Mouse (Mus musculus): ENCODE measurements around the gene 4930415O20Rik. TPM values are rescaled to one million over a fixed set of nuclear protein-coding genes. Genes with fewer than 3 reads are reported as not detected.
"Not testable (repeated sequence)": the region's sequence is repeated elsewhere in the genome, so short reads cannot be mapped to it uniquely, and the experiment has no call there.

The 4930415O20Rik gene
- polyA plus RNA-seq, 1 experiment from 2014 or later: 0.43 TPM

DNA sequence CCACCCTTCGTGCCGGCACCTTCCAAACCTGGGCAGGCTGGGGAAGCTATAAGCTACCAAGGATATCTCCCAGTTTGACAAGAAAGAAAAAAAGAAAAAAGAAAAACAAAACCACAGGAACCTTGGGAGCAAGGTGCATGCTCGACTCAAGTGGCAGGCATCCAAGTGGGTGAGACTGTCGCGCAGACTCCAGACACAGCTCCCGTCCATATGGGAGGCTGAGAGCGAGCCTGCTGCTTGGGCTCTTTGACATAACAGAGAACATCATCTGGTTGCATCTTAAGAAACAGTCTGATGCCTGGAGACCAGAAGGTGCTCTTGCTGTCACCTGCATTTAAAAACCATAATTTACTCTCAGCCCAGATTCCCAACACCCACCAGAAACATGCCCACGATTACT lies 11.6 kb downstream of the 4930415O20Rik start:
- 66% methylated on average over 8 of the region's 8 CpGs for WGBS
- Histone ChIP-seq H3K9ac (ENCODE audit: low read depth, low read length) (no peak overlapping the region), H3K4me2 (ENCODE audit: low read depth, low read length) (no peak overlapping the region), H3K4me3 (ENCODE audit: low read length) (no peak overlapping the region), H3K36me3 (ENCODE audit: control insufficient read depth, insufficient read depth, low read length) (no peaks in the 10 kb centered on the region), H3K4me1 (ENCODE audit: control insufficient read depth, insufficient read depth, low read length) (0 out of 2 replicates have a peak, but pooled peaks cover 5% of the 10 kb centered on the region), H3K27ac (ENCODE audit: low read length) (no peak overlapping the region), H3K9me3 (ENCODE audit: control insufficient read depth, low read length) (no peaks in the 10 kb centered on the region), H3K27me3 (replicated peaks; ENCODE audit: control insufficient read depth, insufficient read depth, low read length) (no peaks in the 10 kb centered on the region)
- no peak for ATAC-seq

DNA sequence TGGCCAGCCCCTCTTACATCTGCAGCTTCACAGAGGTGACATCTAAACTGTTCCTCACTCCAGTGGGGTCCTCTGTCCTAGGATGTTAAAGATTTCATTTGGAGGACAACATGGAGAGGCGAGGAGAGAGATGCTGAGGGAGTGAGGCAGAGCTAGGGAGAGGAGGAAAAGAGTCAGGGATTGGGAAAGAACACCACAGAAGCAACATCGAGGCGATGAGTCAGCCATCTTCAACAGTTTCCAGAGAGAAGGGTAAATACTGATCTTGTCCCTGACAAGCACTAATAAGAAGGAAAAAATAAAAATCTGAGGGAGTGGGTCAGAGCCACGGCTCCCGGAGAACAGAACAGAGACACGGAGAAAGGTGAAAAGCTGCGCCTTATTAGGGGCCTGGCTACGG lies 12.2 kb downstream of the 4930415O20Rik start:
- H3K27me3 ChIP-seq (replicated peaks; ENCODE audit: control insufficient read depth, insufficient read depth, low read length): no peaks in the 10 kb centered on the region
- ATAC-seq: no peak
- H3K4me3 ChIP-seq (ENCODE audit: low read length): no peak overlapping the region
- no peaks in the 10 kb centered on the region for H3K9me3 ChIP-seq (ENCODE audit: control insufficient read depth, low read length)
- no peak overlapping the region for H3K9ac ChIP-seq (ENCODE audit: low read depth, low read length)
- WGBS: 72% methylated on average over 8 of the region's 8 CpGs
- no peaks in the 10 kb centered on the region for H3K36me3 ChIP-seq (ENCODE audit: control insufficient read depth, insufficient read depth, low read length)
- H3K4me2 ChIP-seq (ENCODE audit: low read depth, low read length): no peak overlapping the region
- H3K4me1 ChIP-seq (ENCODE audit: control insufficient read depth, insufficient read depth, low read length): 0 out of 2 replicates have a peak, but pooled peaks cover 5% of the 10 kb centered on the region
- H3K27ac ChIP-seq (ENCODE audit: low read length): no peak overlapping the region

DNA sequence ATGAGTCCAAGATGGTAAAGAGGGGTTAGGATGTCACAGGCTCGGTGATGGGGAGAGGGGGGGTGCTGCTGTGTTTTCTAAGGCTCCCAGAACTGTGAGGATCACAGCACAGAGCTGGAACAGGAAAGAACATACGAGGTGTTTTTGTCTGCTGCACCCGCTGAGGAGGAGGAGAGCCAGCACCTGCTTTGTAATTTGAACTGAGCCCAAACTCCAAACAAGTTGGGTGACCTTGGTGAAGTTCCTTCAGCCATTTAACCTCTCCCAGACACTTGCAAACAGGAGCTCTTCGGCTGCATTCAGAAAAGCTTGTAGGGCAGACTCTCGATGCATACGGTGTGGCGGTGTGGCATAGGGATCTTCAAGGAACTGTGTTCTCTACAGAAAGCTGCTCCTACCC lies 14.6 kb downstream of the 4930415O20Rik start:
- no peak overlapping the region for H3K4me2 ChIP-seq (ENCODE audit: low read depth, low read length)
- no peaks in the 10 kb centered on the region for H3K27me3 ChIP-seq (replicated peaks; ENCODE audit: control insufficient read depth, insufficient read depth, low read length)
- no peak overlapping the region for H3K27ac ChIP-seq (ENCODE audit: low read length)
- no peak overlapping the region for H3K9ac ChIP-seq (ENCODE audit: low read depth, low read length)
- no peak for ATAC-seq
- H3K4me3 ChIP-seq (ENCODE audit: low read length): no peak overlapping the region
- no peaks in the 10 kb centered on the region; the same call in 1 of the 2 replicates for H3K36me3 ChIP-seq (ENCODE audit: control insufficient read depth, insufficient read depth, low read length)
- 44% methylated on average over 7 of the region's 7 CpGs for WGBS
- H3K9me3 ChIP-seq (ENCODE audit: control insufficient read depth, low read length): no peaks in the 10 kb centered on the region
- 0 out of 2 replicates have a peak, but pooled peaks cover 5% of the 10 kb centered on the region for H3K4me1 ChIP-seq (ENCODE audit: control insufficient read depth, insufficient read depth, low read length)

DNA sequence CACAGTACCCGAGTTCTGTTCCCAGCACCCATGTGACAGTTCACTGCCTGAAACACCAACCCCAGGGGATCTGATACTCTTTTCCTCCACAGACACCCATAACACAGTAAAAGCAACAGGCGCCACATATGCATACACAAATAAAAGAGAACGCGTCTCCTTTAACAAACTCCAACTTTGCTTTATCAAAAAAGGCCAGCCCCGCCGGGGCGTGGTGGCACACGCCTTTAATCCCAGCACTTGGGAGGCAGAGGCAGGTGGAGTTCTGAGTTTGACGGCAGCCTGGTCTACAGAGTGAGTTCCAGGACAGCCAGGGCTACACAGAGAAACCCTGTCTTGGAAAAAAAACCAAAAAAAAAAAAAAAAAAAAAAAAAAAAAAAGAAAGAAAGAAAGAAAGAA lies 15.3 kb downstream of the 4930415O20Rik start:
- H3K27me3 ChIP-seq (replicated peaks; ENCODE audit: control insufficient read depth, insufficient read depth, low read length); H3K27ac ChIP-seq (ENCODE audit: low read length); H3K36me3 ChIP-seq (ENCODE audit: control insufficient read depth, insufficient read depth, low read length); H3K4me2 ChIP-seq (ENCODE audit: low read depth, low read length); H3K9me3 ChIP-seq (ENCODE audit: control insufficient read depth, low read length); H3K4me1 ChIP-seq (ENCODE audit: control insufficient read depth, insufficient read depth, low read length); H3K4me3 ChIP-seq (ENCODE audit: low read length); H3K9ac ChIP-seq (ENCODE audit: low read depth, low read length); ATAC-seq: not testable (repeated sequence)
- WGBS: 70% methylated on average over 9 of the region's 9 CpGs

DNA sequence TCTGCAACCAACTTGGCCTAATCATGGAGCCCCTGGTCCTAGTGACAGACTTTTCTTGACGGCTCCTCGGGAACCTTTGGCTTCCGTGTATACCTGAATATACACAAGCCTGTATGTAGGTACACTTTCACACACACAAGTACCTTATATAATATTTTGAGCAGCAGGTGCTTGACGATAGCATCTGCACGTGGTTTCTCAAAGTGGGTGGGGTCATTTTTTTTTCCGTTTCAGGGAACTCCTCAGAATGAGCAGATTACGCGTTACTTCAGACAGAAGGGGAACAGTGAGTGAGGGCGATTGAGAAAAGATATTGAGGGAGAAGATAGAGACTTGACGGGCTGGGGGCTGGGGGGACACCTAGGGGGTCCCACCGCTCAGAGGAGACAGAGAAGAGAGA lies 16.9 kb downstream of the 4930415O20Rik start:
- H3K27ac ChIP-seq (ENCODE audit: low read length): no peak overlapping the region
- H3K4me1 ChIP-seq (ENCODE audit: control insufficient read depth, insufficient read depth, low read length): 0 out of 2 replicates have a peak, but pooled peaks cover 5% of the 10 kb centered on the region
- ATAC-seq: no peak
- no peak overlapping the region for H3K4me3 ChIP-seq (ENCODE audit: low read length)
- H3K27me3 ChIP-seq (replicated peaks; ENCODE audit: control insufficient read depth, insufficient read depth, low read length): no peaks in the 10 kb centered on the region
- H3K4me2 ChIP-seq (ENCODE audit: low read depth, low read length): no peak overlapping the region
- H3K9me3 ChIP-seq (ENCODE audit: control insufficient read depth, low read length): no peaks in the 10 kb centered on the region
- H3K9ac ChIP-seq (ENCODE audit: low read depth, low read length): no peak overlapping the region
- 88% methylated on average over 11 of the region's 11 CpGs for WGBS
- peaks cover 13% of the 10 kb centered on the region; the same call in 1 of the 2 replicates for H3K36me3 ChIP-seq (ENCODE audit: control insufficient read depth, insufficient read depth, low read length)

DNA sequence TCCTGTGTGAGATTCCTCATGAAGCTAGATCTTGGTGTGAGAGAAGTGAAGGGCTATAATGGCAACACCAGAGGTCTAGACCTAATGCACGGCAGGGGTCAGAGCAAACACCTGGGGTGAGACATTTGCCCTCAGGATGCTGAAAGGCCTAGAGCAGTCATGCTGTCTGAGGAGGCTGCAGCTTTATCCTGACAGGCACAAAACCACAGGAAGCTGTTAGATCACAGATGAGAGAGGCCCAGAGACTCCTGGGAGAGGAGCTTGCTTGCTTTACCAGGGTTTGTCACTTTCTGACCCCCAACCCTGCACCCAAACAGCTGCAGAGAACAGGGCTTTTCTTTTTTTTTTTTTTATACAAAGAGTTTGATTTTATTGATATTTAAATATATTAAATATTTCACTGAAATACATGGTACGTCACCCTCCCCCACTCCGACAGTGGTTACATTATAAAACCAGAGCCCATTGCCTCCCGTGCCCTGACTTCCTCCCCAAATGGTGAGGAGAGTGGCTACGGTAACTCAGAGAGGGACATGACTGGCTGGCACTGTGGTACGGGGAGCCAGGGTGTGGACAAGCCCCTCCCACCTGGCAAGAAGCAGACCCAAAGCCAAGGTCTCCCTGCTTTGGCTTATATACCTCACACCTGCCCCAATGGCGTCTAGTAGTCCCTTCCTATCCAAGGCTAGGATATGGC lies 19.0 kb downstream of the 4930415O20Rik start:
- 0 out of 2 replicates have a peak, but pooled peaks cover 5% of the 10 kb centered on the region for H3K4me1 ChIP-seq (ENCODE audit: control insufficient read depth, insufficient read depth, low read length)
- ATAC-seq: no peak
- H3K36me3 ChIP-seq (ENCODE audit: control insufficient read depth, insufficient read depth, low read length): peaks cover 26% of the 10 kb centered on the region
- H3K4me3 ChIP-seq (ENCODE audit: low read length): no peak overlapping the region
- H3K9me3 ChIP-seq (ENCODE audit: control insufficient read depth, low read length): no peaks in the 10 kb centered on the region
- 59% methylated on average over 7 of the region's 7 CpGs for WGBS
- H3K27ac ChIP-seq (ENCODE audit: low read length): no peak overlapping the region
- H3K9ac ChIP-seq (ENCODE audit: low read depth, low read length): no peak overlapping the region
- no peaks in the 10 kb centered on the region for H3K27me3 ChIP-seq (replicated peaks; ENCODE audit: control insufficient read depth, insufficient read depth, low read length)
- no peak overlapping the region for H3K4me2 ChIP-seq (ENCODE audit: low read depth, low read length)

DNA sequence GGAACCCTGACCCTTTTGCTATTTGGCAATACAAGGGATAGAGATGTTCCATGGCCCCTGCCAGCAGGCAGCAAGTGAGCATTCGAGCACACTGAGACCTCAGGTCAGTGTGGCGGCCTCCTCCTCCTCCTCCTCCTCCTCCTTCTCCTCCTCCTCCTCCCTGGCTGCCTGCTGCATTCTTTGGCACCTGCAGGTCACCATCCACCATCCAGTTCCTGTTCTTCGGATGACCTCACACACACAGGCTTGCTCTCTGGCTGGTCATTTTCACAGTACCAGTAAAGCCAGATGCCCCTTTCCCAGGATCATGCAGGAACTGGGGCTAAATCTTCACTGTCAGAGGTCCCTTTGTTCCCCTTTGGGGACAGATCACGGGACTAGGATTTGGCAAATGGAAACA lies 20.6 kb downstream of the 4930415O20Rik start:
- no peaks in the 10 kb centered on the region for H3K27me3 ChIP-seq (replicated peaks; ENCODE audit: control insufficient read depth, insufficient read depth, low read length)
- no peak overlapping the region for H3K27ac ChIP-seq (ENCODE audit: low read length)
- 61% methylated on average over 4 of the region's 4 CpGs for WGBS
- peaks cover 32% of the 10 kb centered on the region for H3K36me3 ChIP-seq (ENCODE audit: control insufficient read depth, insufficient read depth, low read length)
- H3K4me1 ChIP-seq (ENCODE audit: control insufficient read depth, insufficient read depth, low read length): peaks cover 3% of the 10 kb centered on the region; the same call in 1 of the 2 replicates
- no peak overlapping the region for H3K4me2 ChIP-seq (ENCODE audit: low read depth, low read length)
- ATAC-seq: no peak
- no peak overlapping the region for H3K9ac ChIP-seq (ENCODE audit: low read depth, low read length)
- no peaks in the 10 kb centered on the region for H3K9me3 ChIP-seq (ENCODE audit: control insufficient read depth, low read length)
- no peak overlapping the region for H3K4me3 ChIP-seq (ENCODE audit: low read length)

DNA sequence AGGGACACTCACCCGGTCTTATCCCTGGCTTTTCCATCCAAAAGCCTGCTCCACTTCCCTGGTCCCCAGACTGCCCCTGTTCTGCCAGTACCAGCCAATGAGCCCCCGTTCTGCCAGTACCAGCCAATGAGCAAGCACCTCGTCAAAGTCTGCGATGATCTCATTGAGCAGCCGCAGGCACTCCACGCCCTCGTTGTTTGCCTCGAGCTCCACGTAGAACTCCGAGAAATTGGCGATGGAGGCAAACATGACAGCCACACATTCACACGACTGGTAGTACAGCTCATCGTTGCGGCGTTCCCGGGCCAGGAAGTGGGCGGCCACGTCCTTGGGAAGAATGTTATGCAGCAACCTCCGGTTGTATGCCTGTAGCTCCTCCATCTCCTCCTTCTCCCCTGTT lies 23.4 kb downstream of the 4930415O20Rik start:
- no peak for ATAC-seq

DNA sequence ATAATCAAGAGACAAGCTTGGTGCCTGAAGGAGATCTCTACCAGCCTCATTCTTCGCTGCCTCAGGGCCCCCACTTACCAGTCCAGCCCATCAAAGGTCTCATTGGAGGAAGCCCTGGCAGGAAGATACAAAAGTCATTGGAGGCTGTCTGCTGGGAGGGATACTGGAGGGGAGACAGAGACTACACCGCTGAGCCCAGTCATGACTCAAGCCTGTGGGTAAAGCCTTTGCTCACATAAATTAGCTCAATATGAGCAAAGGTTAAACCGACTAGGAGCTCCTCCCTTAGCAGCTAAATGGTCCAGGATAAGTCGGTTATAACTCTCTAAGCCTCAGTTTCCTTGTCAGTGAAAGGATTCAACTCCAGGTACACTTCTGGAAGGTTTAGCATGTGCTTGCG lies 24.2 kb downstream of the 4930415O20Rik start:
- peak overlapping the region; percentile 7; the same call in 1 of the 2 replicates for H3K27ac ChIP-seq (ENCODE audit: low read length)
- H3K4me2 ChIP-seq (ENCODE audit: low read depth, low read length): no peak overlapping the region
- H3K4me1 ChIP-seq (ENCODE audit: control insufficient read depth, insufficient read depth, low read length): peaks cover 3% of the 10 kb centered on the region; the same call in 1 of the 2 replicates
- no peaks in the 10 kb centered on the region for H3K27me3 ChIP-seq (replicated peaks; ENCODE audit: control insufficient read depth, insufficient read depth, low read length)
- ATAC-seq: peak; percentile 62
- H3K9me3 ChIP-seq (ENCODE audit: control insufficient read depth, low read length): no peaks in the 10 kb centered on the region
- no peak overlapping the region for H3K4me3 ChIP-seq (ENCODE audit: low read length)
- no peak overlapping the region for H3K9ac ChIP-seq (ENCODE audit: low read depth, low read length)
- H3K36me3 ChIP-seq (ENCODE audit: control insufficient read depth, insufficient read depth, low read length): peaks cover 55% of the 10 kb centered on the region
- WGBS: 75% methylated on average over 5 of the region's 5 CpGs

More for the DNA sequence above, 23.4 kb downstream of the 4930415O20Rik start:
- Histone ChIP-seq H3K4me1 (ENCODE audit: control insufficient read depth, insufficient read depth, low read length) (peaks cover 3% of the 10 kb centered on the region; the same call in 1 of the 2 replicates), H3K36me3 (ENCODE audit: control insufficient read depth, insufficient read depth, low read length) (peaks cover 53% of the 10 kb centered on the region), H3K9ac (ENCODE audit: low read depth, low read length) (no peak overlapping the region), H3K27me3 (replicated peaks; ENCODE audit: control insufficient read depth, insufficient read depth, low read length) (no peaks in the 10 kb centered on the region), H3K27ac (ENCODE audit: low read length) (no peak overlapping the region), H3K9me3 (ENCODE audit: control insufficient read depth, low read length) (no peaks in the 10 kb centered on the region), H3K4me3 (ENCODE audit: low read length) (no peak overlapping the region), H3K4me2 (ENCODE audit: low read depth, low read length) (no peak overlapping the region)
- 77% methylated on average over 19 of the region's 19 CpGs for WGBS

Data from intestine, embryonic 16.5 days (tissue).